Mouse (Mus musculus) kidney, embryonic 14.5 days (tissue): ENCODE measurements around the gene Pdcd2l. TPM values are rescaled to one million over a fixed set of nuclear protein-coding genes. Genes with fewer than 3 reads are reported as not detected.
A peak's percentile ranks its signal among the peaks of the same experiment; 100 is the strongest.

ENCODE experiments used
- ATAC-seq: fragments of 200-750 bp; cut with Nextera tagmentation; 2 replicates; pipeline ENCODE4 v1.8.0; 2017; ENCODE audit warnings: moderate number of reproducible peaks, mild to moderate bottlenecking, moderate TSS enrichment, moderate library complexity; ENCODE audit not compliant: low FRiP score, low TSS enrichment
- H3K27ac ChIP-seq: fragments of 300-500 bp; sonication (generic); 2 replicates; pipeline ENCODE4 v1.5.1; 2014; ENCODE audit warnings: low read depth, mild to moderate bottlenecking, low read length, moderate library complexity, mixed read lengths
- H3K27me3 ChIP-seq: fragments of 300-500 bp; sonication (generic); 2 replicates; pipeline ENCODE4 v1.6.1; 2014; ENCODE audit warnings: mild to moderate bottlenecking, low read length; ENCODE audit not compliant: control insufficient read depth, insufficient read depth
- H3K36me3 ChIP-seq: fragments of 300-500 bp; sonication (generic); 2 replicates; pipeline ENCODE4 v1.6.1; 2014; ENCODE audit warnings: low read length, mixed read lengths; ENCODE audit not compliant: control insufficient read depth, insufficient read depth
- H3K4me1 ChIP-seq: fragments of 300-500 bp; sonication (generic); 2 replicates; pipeline ENCODE4 v1.6.1; 2014; ENCODE audit warnings: low read length, mixed read lengths; ENCODE audit not compliant: control insufficient read depth, insufficient read depth
- H3K4me2 ChIP-seq: fragments of 300-500 bp; sonication (generic); replicated peaks from 2 replicates; pipeline ENCODE4 v1.6.1; 2014; ENCODE audit warnings: low read depth, mild to moderate bottlenecking, low read length
- H3K4me3 ChIP-seq: fragments of 300-500 bp; sonication (generic); 2 replicates; pipeline ENCODE4 v1.5.1; 2014; ENCODE audit warnings: mild to moderate bottlenecking, low read length
- H3K9ac ChIP-seq: fragments of 300-500 bp; sonication (generic); 2 replicates; pipeline ENCODE4 v1.6.1; 2014; ENCODE audit warnings: low read depth, mild to moderate bottlenecking, low read length, moderate library complexity
- H3K9me3 ChIP-seq: fragments of 300-500 bp; sonication (generic); 2 replicates; pipeline ENCODE4 v1.6.1; 2016; ENCODE audit warnings: low read length; ENCODE audit not compliant: control insufficient read depth
- WGBS: fragments of 180-500 bp; shearing (Covaris S2); extraction: QIAGEN DNeasy Blood & Tissue Kit; methylation state at CpG from one replicate; pipeline ENCODE4 v1.1.7; 2014; 5-methylcytosine and 5-hydroxymethylcytosine counted together
- polyA plus RNA-seq: library from polyadenylated mRNA; unstranded; fragments of >200 nt; fragmentation: Nextera tagmentation; extraction: Ambion mirVana; gene quantifications from 2 replicates; pipeline ENCODE4 v1.2.1, GENCODE M21; 2014

Pdcd2l gene
- polyA plus RNA-seq = 65.9 and 68.7 TPM in 2 replicates

DNA sequence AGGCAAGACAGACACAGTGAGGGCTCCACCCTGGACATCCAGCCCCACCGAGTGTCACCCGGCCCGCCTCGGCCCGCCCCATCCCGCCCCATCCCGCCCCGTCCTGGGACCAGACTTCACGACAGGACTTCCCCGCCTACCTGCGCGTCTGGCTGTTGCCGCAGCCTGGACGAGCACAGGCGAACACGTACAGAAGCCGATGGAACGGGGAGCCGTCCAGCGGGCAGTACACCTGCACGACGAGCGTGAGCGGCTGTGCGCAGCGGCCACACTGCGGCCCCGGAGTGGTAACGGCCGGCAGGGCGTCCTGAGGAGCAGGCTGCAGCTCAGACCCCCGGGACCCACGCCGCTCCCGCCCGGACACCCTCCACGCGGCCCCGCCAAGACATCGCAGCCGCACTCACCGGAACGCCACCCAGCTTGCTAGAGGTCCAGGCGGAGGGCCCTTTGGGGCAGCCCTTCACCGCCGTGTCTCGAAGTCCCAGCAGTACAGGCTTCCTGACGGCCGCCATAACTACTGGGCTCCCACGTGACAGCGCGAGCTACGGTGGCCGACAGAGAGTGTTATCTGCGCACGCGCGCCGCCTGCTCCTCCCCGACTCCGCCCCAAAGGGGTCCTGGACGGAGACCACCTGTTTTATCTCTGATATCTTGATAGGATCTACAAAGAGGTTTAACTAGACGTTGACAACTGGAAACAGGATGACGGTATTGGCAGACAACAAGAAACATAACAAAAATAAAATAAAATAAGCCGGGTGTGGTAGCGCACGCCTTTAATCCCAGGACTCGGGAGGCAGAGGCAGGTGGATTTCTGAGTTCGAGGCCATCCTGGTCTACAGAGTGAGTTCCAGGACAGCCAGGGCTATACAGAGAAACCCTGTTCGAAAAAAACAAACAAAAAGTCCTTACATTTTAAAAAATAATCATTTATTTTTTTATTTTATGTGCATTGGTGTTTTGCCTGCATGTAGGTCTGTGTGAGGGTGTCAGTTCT is at the start of gene Pdcd2l:
Gene Pdcd2l (minus strand): TSS at position 530 of the 997 bp plus-strand sequence.
- H3K27ac ChIP-seq = peak within 1 kb of the TSS; percentile 74; the same call in 1 of the 2 replicates
- peak within 1 kb of the TSS; percentile 93 for H3K9ac ChIP-seq
- 0 out of 2 replicates have a peak, but pooled peaks cover 3% of the 10 kb centered on the region for H3K9me3 ChIP-seq
- H3K27me3 ChIP-seq = no peaks in the 10 kb centered on the region
- peak within 1 kb of the TSS; percentile 98 for H3K4me3 ChIP-seq
- peak within 1 kb of the TSS; percentile 70 for H3K4me2 ChIP-seq
- peaks cover 9% of the 10 kb centered on the region; the same call in 1 of the 2 replicates for H3K4me1 ChIP-seq
- peak; percentile 93 for ATAC-seq
- H3K36me3 ChIP-seq = peaks cover 30% of the 10 kb centered on the region
- WGBS = 3% methylated on average over 69 of the region's 70 CpGs

DNA sequence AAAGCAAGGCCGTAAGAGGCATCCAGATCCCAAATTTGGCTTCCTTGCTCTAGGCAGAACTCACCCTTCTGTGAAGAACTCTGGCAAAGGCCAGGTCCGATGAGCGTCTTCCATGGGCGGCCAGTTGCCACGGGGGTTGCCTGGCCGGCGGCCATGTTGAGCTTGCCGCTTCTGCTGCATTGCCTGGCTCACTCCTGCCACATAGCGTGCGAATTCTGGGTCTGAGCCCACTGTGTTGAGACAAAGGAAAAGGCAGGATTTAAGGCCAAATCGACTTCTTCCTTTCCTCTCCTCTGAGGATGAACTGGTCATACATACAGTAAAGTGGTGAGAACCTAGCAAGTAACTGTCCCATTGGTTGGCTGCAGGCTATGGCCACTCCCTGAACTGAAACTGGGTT is 45.7 kb upstream of the Pdcd2l start:
- Histone ChIP-seq H3K4me1 (no peaks in the 10 kb centered on the region), H3K4me3 (no peak overlapping the region), H3K9ac (no peak overlapping the region), H3K4me2 (no peak overlapping the region), H3K27ac (no peak overlapping the region), H3K27me3 (no peaks in the 10 kb centered on the region), H3K9me3 (no peaks in the 10 kb centered on the region), H3K36me3 (peaks cover 66% of the 10 kb centered on the region)
- no peak for ATAC-seq
- 95% methylated on average over 11 of the region's 11 CpGs for WGBS

DNA sequence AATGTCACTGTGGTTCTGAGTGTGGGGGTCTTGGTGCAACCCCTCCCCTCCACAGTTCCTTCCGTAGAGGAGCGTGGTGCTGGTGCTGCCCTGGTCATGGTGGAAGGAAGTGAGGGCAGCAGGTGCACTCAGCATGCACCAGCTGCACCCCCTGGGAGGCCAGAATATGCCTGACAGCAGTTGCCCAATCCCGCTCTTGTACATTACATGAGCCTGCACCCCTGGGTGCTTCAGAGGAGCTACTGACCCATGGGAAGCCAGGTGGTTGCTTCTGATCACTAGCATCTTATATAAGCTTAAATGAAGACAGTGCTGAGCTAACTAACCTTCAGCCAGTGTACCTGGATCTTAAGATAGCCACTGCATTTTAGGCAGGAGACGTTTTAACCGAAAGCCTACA is 41.6 kb upstream of the Pdcd2l start:
- 89% methylated on average over 5 of the region's 5 CpGs for WGBS
- peaks cover 54% of the 10 kb centered on the region for H3K36me3 ChIP-seq
- no peak overlapping the region for H3K4me3 ChIP-seq
- H3K9ac ChIP-seq = no peak overlapping the region
- no peaks in the 10 kb centered on the region for H3K9me3 ChIP-seq
- H3K4me2 ChIP-seq = no peak overlapping the region
- peaks cover 6% of the 10 kb centered on the region; the same call in 1 of the 2 replicates for H3K4me1 ChIP-seq
- no peaks in the 10 kb centered on the region for H3K27me3 ChIP-seq
- H3K27ac ChIP-seq = no peak overlapping the region
- ATAC-seq = no peak

DNA sequence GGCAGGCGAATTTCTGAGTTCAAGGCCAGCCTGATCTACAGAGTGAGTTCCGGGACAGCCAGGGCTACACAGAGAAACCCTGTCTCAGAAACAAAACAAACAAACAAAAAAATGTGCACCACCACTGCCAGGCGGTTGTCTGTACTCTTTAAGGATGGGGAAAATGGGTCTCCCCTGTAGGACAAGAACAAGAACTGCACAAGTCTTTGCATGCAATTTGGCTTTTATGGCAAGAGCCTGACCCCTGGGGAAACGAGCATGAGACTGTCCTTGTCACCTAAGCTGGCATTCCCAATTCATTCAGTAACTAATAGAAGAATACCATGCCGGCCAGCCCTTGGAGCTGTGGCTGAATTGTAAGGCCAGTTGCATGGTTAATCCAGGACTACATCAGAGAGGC is 39.1 kb upstream of the Pdcd2l start:
- no peak overlapping the region for H3K4me2 ChIP-seq
- H3K9ac ChIP-seq = no peak overlapping the region
- no peak for ATAC-seq
- H3K4me1 ChIP-seq = peaks cover 6% of the 10 kb centered on the region; the same call in 1 of the 2 replicates
- no peaks in the 10 kb centered on the region for H3K9me3 ChIP-seq
- H3K4me3 ChIP-seq = no peak overlapping the region
- no peaks in the 10 kb centered on the region for H3K27me3 ChIP-seq
- peaks cover 41% of the 10 kb centered on the region for H3K36me3 ChIP-seq
- WGBS = 79% methylated on average over 5 of the region's 5 CpGs
- H3K27ac ChIP-seq = no peak overlapping the region

DNA sequence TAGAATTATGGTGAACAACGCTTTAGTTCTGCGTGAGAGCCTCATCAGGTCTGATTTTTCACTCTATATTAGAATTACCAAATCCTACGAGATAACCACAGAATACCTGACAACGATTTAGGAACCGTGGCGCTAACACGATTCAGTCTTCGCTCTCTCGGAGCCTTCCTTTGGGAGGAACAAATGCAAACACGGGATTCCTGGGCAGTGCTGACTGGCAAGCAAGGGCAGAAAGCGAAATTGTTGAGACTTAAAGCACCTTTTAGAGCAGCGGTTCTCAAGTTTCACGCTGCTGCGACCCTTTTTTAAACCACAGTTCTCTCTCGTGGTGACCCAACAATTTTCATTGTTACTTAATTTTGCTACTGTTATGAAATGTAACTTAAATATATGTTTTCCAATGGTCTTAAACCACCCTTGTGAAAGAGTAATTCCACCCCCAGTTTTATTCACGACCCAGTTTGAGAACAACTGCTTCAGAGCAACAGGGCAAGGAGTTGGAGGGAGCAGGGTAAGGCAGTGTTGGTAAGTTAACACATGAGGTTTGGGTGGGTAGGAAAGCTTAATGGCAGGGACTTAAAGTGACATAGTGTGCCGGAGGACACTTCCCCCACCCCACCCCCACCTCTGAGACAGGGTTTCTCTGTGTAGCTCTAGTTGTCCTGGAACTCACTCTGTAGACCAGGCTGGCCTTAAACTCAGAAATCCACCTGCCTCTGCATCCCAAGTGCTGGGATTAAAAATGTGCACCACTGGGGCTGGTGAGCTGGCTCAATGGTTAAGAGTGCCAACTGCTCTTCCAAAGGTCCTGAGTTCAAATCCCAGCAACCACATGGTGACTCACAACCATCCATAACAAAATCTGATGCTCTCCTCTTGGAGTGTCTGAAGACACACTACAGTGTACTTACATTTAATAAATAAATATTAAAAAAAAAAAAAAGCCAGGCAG is 38.4 kb upstream of the Pdcd2l start:
- peak overlapping the region; percentile 53 for H3K4me3 ChIP-seq
- peaks cover 6% of the 10 kb centered on the region; the same call in 1 of the 2 replicates for H3K4me1 ChIP-seq
- peaks cover 33% of the 10 kb centered on the region for H3K36me3 ChIP-seq
- WGBS = 1% methylated on average over 17 of the region's 17 CpGs
- no peak for ATAC-seq
- no peaks in the 10 kb centered on the region for H3K9me3 ChIP-seq
- H3K27me3 ChIP-seq = no peaks in the 10 kb centered on the region
- peak overlapping the region; percentile 93 for H3K27ac ChIP-seq
- peak overlapping the region; percentile 72 for H3K4me2 ChIP-seq
- peak overlapping the region; percentile 63 for H3K9ac ChIP-seq

DNA sequence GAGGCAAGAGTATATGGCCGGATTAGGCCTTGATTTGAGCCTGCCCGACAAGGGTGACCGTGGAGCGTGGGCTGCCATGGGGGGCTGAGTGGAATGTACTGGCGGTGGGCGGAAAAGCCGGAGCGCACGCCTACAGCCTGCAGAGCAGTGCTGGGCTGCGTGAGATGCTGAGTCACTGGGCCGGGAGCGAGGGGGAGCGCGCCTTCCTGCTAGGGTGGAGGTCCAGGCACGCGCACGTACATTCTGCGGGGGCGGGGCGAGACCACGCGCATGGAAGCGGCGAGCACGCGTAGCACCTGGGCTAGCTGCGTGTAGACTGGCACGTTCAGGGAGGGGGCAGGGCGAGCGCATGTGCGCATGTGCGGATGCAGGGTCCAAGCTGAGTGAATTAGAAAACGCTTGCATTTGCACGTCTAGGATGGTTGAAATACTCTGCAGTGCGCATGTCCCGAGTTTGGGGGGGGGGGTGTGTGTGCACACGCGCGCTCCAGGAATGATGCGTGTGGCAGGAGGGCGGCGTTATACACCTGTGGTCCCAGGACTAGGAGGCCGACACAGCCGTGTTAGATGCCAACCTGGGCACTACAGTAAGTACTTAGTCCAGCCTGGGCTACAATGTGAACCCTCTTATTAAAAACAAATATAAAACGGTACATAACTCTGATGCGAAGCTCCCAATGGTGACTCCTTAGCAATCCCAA is 37.6 kb upstream of the Pdcd2l start:
- Histone ChIP-seq H3K27ac (peak overlapping the region; percentile 93), H3K4me3 (peak overlapping the region; percentile 53), H3K36me3 (peaks cover 26% of the 10 kb centered on the region; the same call in 1 of the 2 replicates), H3K4me2 (peak overlapping the region; percentile 72), H3K9me3 (no peaks in the 10 kb centered on the region), H3K4me1 (peaks cover 6% of the 10 kb centered on the region; the same call in 1 of the 2 replicates), H3K27me3 (no peaks in the 10 kb centered on the region), H3K9ac (peak overlapping the region; percentile 63)
- under 1% methylated on average over 46 of the region's 46 CpGs for WGBS
- ATAC-seq = peak; percentile 95

DNA sequence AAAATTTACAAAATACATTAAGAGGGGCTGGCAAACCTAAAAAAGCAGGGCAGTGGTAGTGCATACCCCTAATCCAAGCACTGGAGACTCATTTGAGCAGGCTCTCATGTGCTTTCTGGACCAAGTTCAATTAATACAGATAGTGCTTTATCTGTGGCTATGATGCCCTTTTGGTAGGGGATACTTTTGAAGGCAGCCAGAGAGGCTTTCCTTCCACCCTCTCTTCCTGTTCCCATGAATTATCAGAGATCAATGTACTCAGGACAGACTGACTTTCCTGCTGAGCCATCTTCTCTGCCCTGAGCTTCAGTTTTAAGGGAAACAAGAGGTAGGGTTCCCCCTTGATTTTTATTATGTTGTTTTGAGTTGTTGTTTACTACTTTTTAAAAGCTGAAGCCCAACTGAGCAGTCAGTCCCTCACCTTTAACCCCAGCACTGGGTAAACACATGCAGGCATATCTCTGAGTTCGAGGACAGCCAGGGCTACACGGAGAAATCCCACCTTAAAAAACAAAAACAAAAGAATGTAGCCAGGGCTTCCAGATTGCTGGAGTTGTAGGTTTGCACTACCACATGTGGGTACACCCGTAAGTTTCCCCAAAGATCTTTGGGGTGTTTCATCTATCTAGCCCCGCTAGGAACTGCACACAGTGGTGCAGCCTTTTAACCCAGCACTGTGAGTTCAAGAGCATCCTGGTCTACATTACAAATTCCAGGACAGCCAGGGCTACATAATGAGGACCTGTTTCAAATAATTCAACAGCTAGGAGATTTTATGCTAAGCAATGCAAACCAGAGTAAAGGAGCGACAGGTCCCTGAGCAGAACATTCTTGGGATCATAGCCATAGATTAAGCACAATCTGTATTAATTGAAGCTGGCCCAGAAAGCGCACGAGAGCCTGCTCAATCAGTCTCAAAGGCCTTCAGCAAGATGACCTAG is 36.6 kb upstream of the Pdcd2l start:
- H3K9ac ChIP-seq = peak overlapping the region; percentile 63; the same call in 1 of the 2 replicates
- H3K27ac ChIP-seq = peak overlapping the region; percentile 93
- H3K4me3 ChIP-seq = peak overlapping the region; percentile 53
- no peak for ATAC-seq
- no peaks in the 10 kb centered on the region for H3K9me3 ChIP-seq
- 50% methylated on average over 7 of the region's 7 CpGs for WGBS
- H3K4me2 ChIP-seq = peak overlapping the region; percentile 72
- peaks cover 9% of the 10 kb centered on the region; the same call in 1 of the 2 replicates for H3K4me1 ChIP-seq
- peaks cover 20% of the 10 kb centered on the region; the same call in 1 of the 2 replicates for H3K36me3 ChIP-seq
- no peaks in the 10 kb centered on the region for H3K27me3 ChIP-seq
